Mouse (Mus musculus): ENCODE data around the gene Ankrd33. TPM values are rescaled to one million over a fixed set of nuclear protein-coding genes. Genes with fewer than 3 reads are reported as not detected.

The Ankrd33 gene
- polyA plus RNA-seq, 2 experiments: not detected

GRCm38 (mm10) chr15:101086451-101086850 is 29.1 kb upstream of the Ankrd33 start:
- H3K4me1 ChIP-seq (ENCODE audit: control insufficient read depth, insufficient read depth, low read length): peaks cover 10% of the 10 kb centered on the region
- no peak overlapping the region for H3K4me3 ChIP-seq (replicated peaks; ENCODE audit: low read length)
- H3K36me3 ChIP-seq (ENCODE audit: control insufficient read depth, insufficient read depth, low read length): no peaks in the 10 kb centered on the region
- TF ChIP-seq POLR2A (IDR thresholded peaks at IDR 0.05; ENCODE audit: borderline replicate concordance, extremely low read depth, insufficient read depth, insufficient read length): no peak
- no peak for DNase-seq (ENCODE audit: low spot score)
- no peak overlapping the region for H3K4me2 ChIP-seq (replicated peaks; ENCODE audit: low read depth, low read length, severe bottlenecking)
- H3K9ac ChIP-seq (ENCODE audit: low read depth, low read length, severe bottlenecking): no peak overlapping the region
- ATAC-seq (ENCODE audit: low FRiP score, low read depth): no peak
- H3K9me3 ChIP-seq (ENCODE audit: control insufficient read depth, low read length): no peaks in the 10 kb centered on the region
- WGBS: 54% methylated on average over 9 of the region's 9 CpGs
- no peaks in the 10 kb centered on the region for H3K27me3 ChIP-seq (ENCODE audit: control insufficient read depth, insufficient read depth, low read length)
- 0 out of 2 replicates have a peak overlapping the region, but pooled peaks have one; percentile 41 for H3K27ac ChIP-seq (replicated peaks; ENCODE audit: low read depth, low read length)

- Histone ChIP-seq H3K9me3 (ENCODE audit: control insufficient read depth, low read length) (no peaks in the 10 kb centered on the region), H3K27me3 (ENCODE audit: control insufficient read depth, insufficient read depth, low read length) (no peaks in the 10 kb centered on the region), H3K4me2 (replicated peaks; ENCODE audit: low read depth, low read length, severe bottlenecking) (no peak overlapping the region), H3K9ac (ENCODE audit: low read depth, low read length, severe bottlenecking) (no peak overlapping the region), H3K4me3 (replicated peaks; ENCODE audit: low read length) (no peak overlapping the region), H3K27ac (replicated peaks; ENCODE audit: low read depth, low read length) (0 out of 2 replicates have a peak overlapping the region, but pooled peaks have one; percentile 41), H3K36me3 (ENCODE audit: control insufficient read depth, insufficient read depth, low read length) (no peaks in the 10 kb centered on the region), H3K4me1 (ENCODE audit: control insufficient read depth, insufficient read depth, low read length) (0 out of 2 replicates have a peak, but pooled peaks cover 5% of the 10 kb centered on the region)
- no peak for DNase-seq (ENCODE audit: low spot score)
- WGBS: 57% methylated on average over 3 of the region's 3 CpGs
- ATAC-seq (ENCODE audit: low FRiP score, low read depth): no peak
- no peak for TF ChIP-seq POLR2A (IDR thresholded peaks at IDR 0.05; ENCODE audit: borderline replicate concordance, extremely low read depth, insufficient read depth, insufficient read length)
Measured at GRCm38 (mm10) chr15:101086956-101087355, 28.6 kb upstream of the Ankrd33 start.

GRCm38 (mm10) chr15:101088291-101088690 is 27.3 kb upstream of the Ankrd33 start:
- Histone ChIP-seq H3K4me1 (ENCODE audit: control insufficient read depth, insufficient read depth, low read length) (peaks cover 11% of the 10 kb centered on the region), H3K27ac (replicated peaks; ENCODE audit: low read depth, low read length) (no peak overlapping the region), H3K4me2 (replicated peaks; ENCODE audit: low read depth, low read length, severe bottlenecking) (no peak overlapping the region), H3K9me3 (ENCODE audit: control insufficient read depth, low read length) (no peaks in the 10 kb centered on the region), H3K9ac (ENCODE audit: low read depth, low read length, severe bottlenecking) (no peak overlapping the region), H3K27me3 (ENCODE audit: control insufficient read depth, insufficient read depth, low read length) (no peaks in the 10 kb centered on the region), H3K4me3 (replicated peaks; ENCODE audit: low read length) (no peak overlapping the region), H3K36me3 (ENCODE audit: control insufficient read depth, insufficient read depth, low read length) (no peaks in the 10 kb centered on the region)
- no peak for TF ChIP-seq POLR2A (IDR thresholded peaks at IDR 0.05; ENCODE audit: borderline replicate concordance, extremely low read depth, insufficient read depth, insufficient read length)
- ATAC-seq (ENCODE audit: low FRiP score, low read depth): no peak
- DNase-seq (ENCODE audit: low spot score): no peak
- WGBS: 62% methylated on average over 4 of the region's 4 CpGs

GRCm38 (mm10) chr15:101091551-101091950 is 24.0 kb upstream of the Ankrd33 start:
- Histone ChIP-seq H3K4me3 (replicated peaks; ENCODE audit: low read length) (no peak overlapping the region), H3K9me3 (ENCODE audit: control insufficient read depth, low read length) (no peaks in the 10 kb centered on the region), H3K27me3 (ENCODE audit: control insufficient read depth, insufficient read depth, low read length) (no peaks in the 10 kb centered on the region), H3K4me2 (replicated peaks; ENCODE audit: low read depth, low read length, severe bottlenecking) (no peak overlapping the region), H3K9ac (ENCODE audit: low read depth, low read length, severe bottlenecking) (no peak overlapping the region), H3K27ac (replicated peaks; ENCODE audit: low read depth, low read length) (no peak overlapping the region), H3K4me1 (ENCODE audit: control insufficient read depth, insufficient read depth, low read length) (peaks cover 13% of the 10 kb centered on the region), H3K36me3 (ENCODE audit: control insufficient read depth, insufficient read depth, low read length) (no peaks in the 10 kb centered on the region)
- ATAC-seq (ENCODE audit: low FRiP score, low read depth): no peak
- whole genome bisulfite sequencing: 92% methylated on average over 8 of the region's 8 CpGs
- TF ChIP-seq POLR2A (IDR thresholded peaks at IDR 0.05; ENCODE audit: borderline replicate concordance, extremely low read depth, insufficient read depth, insufficient read length): no peak
- DNase-seq (ENCODE audit: low spot score): no peak

GRCm38 (mm10) chr15:101092121-101092828 is 23.3 kb upstream of the Ankrd33 start:
- DNase-seq (ENCODE audit: low spot score) (no peak), ATAC-seq (ENCODE audit: low FRiP score, low read depth) (no peak)
- 30% methylated on average over 14 of the region's 14 CpGs for WGBS
- H3K4me1 ChIP-seq (ENCODE audit: control insufficient read depth, insufficient read depth, low read length): peaks cover 13% of the 10 kb centered on the region
- H3K9me3 ChIP-seq (ENCODE audit: control insufficient read depth, low read length): no peaks in the 10 kb centered on the region
- H3K27me3 ChIP-seq (ENCODE audit: control insufficient read depth, insufficient read depth, low read length): no peaks in the 10 kb centered on the region
- peak overlapping the region; percentile 29; the same call in 1 of the 2 replicates for H3K27ac ChIP-seq (replicated peaks; ENCODE audit: low read depth, low read length)
- H3K4me3 ChIP-seq (replicated peaks; ENCODE audit: low read length): no peak overlapping the region
- no peak for TF ChIP-seq POLR2A (IDR thresholded peaks at IDR 0.05; ENCODE audit: borderline replicate concordance, extremely low read depth, insufficient read depth, insufficient read length)
- peak overlapping the region; percentile 18; the same call in 1 of the 2 replicates for H3K4me2 ChIP-seq (replicated peaks; ENCODE audit: low read depth, low read length, severe bottlenecking)
- 0 out of 2 replicates have a peak overlapping the region, but pooled peaks have one; percentile 18 for H3K9ac ChIP-seq (ENCODE audit: low read depth, low read length, severe bottlenecking)
- no peaks in the 10 kb centered on the region for H3K36me3 ChIP-seq (ENCODE audit: control insufficient read depth, insufficient read depth, low read length)
